Mouse (Mus musculus) layer of hippocampus, postnatal 10 days (tissue): ENCODE data around the gene Dusp19. TPM values are rescaled to one million over a fixed set of nuclear protein-coding genes. Genes with fewer than 3 reads are reported as not detected.

Source experiments
- DNase-seq, 2 experiments: peaks; one replicate each; pipeline ENCODE4 v3.0.0; 2021; ENCODE audit warnings: low spot score in 2 of 2
- microRNA-seq, 2 experiments: library from miRNA; unstranded; fragments of <30 nt; microRNA quantifications; one replicate each; pipeline ENCODE4 v1.2.0; 2021
- total RNA-seq, 2 experiments: library from RNA; stranded (reverse); gene quantifications; 2 replicates each; pipeline ENCODE4 v1.2.3; 2021

Dusp19 gene
- total RNA-seq, 2 experiments from 2014 or later: 18.4 to 21.1 TPM

DNA sequence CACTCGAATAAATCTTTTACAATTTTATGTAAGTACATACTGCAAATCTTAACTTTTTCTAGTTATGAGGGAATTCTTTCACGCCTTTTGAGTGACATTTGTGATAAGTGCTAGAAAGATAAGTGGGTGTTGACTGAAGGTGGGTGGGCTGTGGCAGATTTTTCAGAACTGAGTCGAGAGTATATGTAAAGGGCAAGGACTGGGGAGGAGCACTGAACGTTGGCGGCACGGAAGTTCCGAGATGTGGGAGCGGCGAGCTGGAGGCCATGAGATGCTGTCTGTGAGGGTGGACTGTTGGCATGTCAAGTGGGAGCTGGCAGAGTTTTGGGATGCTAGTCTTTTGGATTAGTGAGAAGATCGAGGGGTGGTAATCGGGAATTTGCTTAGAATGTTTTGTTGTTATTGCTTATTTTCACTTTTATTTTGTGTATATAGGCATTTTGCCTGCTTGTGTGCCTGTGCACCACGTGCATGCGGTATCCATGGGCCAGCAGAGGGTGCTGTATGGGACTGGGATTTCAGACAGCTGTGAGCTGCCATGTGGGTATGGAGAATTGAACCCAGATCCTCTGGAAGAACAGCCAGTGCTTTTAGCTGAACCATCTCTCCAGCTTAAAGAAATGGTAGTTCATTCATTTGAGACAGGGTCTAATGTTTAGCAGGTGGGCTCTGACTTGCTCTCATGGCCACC lies 15.6 kb downstream of the Dusp19 start:
- DNase-seq: no peak

GRCm38 (mm10) chr2:80638364-80639241 lies 21.8 kb downstream of the Dusp19 start:
- DNase-seq: peak; percentile 90 to 92

DNA sequence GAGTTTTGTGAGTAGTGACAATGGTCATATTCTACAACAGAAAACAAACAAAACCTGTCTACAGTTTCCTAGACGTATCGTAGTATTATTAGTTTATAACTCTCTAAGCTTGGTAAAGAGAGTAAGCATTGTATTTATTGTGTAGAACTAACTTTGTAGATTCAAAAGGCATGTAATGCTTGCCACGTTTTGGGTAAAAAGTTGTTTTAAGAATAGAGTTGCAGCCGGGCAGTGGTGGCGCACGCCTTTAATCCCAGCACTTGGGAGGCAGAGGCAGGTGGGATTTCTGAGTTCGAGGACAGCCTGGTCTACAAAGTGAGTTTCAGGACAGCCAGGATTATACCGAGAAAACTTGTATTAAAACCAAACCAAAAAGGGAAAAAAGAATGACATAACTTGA lies 22.6 kb downstream of the Dusp19 start:
- no peak for DNase-seq

- DNase-seq: no peak
Measured at GRCm38 (mm10) chr2:80639864-80640263, 23.0 kb downstream of the Dusp19 start.

GRCm38 (mm10) chr2:80661414-80661813 lies 44.6 kb downstream of the Dusp19 start:
- DNase-seq: no peak

DNA sequence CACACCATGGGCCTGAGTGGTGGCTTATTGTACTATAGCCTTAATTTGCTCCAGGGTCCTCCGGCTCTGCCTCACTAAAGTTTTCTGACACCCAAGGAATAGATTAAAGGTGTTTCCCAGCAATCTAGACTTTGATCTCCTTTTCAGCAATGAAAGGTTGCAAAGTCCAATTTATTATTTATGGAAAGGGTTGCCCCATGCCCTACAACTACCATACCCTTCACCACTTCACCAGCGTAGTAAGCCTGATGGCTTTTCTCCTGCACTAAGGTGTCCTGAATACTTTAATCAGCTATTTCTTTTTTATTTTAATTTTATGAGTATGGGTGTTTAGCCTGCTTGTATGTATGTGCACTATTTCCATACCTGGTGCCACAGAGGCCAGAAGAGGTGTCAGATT lies 45.8 kb downstream of the Dusp19 start:
- no peak for DNase-seq

DNA sequence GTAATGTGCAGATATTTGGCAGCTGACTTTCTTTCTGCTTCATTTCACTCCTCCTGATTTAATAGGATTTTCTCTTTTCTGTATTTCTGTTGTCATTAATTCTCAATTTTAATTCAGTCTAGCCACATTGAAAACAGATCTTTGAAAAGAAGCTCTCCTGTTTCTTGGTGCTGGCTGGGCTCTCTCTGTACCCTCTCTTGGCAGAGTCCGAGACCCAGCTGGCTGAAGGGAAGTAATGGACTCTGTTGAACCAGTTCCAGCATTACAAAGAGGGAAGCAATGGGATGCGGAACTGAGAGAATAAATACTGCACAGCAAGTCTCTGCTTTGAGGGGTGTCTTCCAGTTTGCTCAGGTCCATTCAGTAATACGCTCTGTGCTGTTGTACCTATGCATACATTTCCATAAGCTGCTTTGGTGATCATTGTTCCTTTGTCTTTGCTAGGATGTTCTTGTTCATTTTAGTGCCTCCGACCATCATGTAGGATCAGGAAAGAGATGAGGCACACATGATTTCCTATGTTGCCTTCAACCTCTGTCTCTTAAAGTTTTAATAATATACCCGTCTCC lies 50.6 kb downstream of the Dusp19 start:
- DNase-seq: peak; percentile 31 to 37

DNA sequence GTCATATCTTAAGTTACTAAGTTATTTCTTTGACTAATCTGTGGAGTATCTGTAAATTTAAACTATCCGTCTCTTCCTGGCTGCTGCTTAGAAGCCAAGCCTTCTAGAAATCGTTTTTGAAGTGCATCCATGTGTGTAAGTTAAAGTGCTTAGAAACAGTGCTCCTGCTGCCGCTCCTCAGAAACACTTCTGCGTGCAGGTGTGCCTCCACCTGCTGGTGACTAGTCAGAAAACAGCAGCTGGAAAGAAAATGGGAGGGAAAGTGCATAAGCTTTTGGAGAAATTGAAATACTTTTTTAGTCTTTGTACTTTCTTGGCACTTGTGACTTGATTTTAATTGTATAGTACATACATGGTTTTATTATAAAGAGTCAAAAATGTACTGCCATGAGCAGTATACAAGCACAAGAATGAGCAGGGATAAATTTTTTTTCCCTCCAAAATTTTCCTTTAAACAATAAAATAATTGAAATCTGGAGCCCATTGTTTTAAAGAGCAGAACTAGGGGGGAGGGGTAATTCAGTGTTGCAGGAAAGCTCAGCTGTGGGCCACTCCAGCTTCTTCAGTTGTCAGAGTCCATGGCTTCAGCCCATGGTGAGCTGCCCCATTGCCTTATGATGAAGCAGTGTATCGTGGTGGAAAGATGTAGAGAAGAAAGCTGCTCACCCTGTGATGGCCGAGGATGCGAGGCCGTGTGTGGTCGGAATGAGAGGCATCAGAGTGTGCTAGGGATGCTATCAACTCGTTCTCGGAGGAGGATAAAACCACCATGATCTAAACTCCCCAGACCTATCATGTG lies 53.2 kb downstream of the Dusp19 start:
- peak in 1 of 2 experiments; percentile 28 for DNase-seq

DNA sequence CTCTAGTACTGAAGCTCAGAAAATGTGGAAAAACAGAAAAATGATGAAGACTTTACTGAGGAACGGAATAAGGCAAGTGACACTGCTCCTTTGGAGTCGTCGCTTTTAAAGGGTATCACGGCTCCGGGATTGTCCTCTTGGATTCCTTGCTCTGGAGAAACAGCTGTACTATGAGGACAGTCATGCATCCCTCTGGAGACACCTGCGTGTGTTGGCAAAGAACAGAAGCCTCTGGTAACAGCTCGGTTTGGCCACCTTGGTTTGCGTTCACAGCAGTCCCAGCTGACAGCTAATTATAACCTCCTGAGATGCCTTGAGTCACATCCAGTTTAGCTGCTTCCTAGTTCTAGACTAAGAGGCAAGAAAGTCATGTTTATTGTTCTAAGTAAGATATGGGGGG lies 62.0 kb downstream of the Dusp19 start:
- DNase-seq: no peak

Small RNA genes within 50 kb of the gene (microRNA-seq; reads per million reads assigned to microRNA genes)
- gene Mir684-1: 0 reads per million in 2 experiments

Other genes starting within 250 kb of the Dusp19 start
- gene Frzb, start 169.4 kb upstream of the Dusp19 start, total RNA-seq: 10 to 100 TPM; 16.8 to 17.6 TPM
- 100 to 1,000 TPM; 396 to 411 TPM for gene Nckap1, start 35.7 kb upstream of the Dusp19 start, total RNA-seq
- 10 to 100 TPM; 23.3 to 24.6 TPM for gene Nup35, start 191 bp downstream of the Dusp19 start, total RNA-seq